Mouse (Mus musculus) frontal cortex, postnatal 14 days (tissue): ENCODE data around the gene Prdm1.

Source experiments
- DNase-seq, 2 experiments: peaks; one replicate each; pipeline ENCODE4 v3.0.0; 2022; ENCODE audit warnings: low spot score in 2 of 2

Gene Prdm1

DNA sequence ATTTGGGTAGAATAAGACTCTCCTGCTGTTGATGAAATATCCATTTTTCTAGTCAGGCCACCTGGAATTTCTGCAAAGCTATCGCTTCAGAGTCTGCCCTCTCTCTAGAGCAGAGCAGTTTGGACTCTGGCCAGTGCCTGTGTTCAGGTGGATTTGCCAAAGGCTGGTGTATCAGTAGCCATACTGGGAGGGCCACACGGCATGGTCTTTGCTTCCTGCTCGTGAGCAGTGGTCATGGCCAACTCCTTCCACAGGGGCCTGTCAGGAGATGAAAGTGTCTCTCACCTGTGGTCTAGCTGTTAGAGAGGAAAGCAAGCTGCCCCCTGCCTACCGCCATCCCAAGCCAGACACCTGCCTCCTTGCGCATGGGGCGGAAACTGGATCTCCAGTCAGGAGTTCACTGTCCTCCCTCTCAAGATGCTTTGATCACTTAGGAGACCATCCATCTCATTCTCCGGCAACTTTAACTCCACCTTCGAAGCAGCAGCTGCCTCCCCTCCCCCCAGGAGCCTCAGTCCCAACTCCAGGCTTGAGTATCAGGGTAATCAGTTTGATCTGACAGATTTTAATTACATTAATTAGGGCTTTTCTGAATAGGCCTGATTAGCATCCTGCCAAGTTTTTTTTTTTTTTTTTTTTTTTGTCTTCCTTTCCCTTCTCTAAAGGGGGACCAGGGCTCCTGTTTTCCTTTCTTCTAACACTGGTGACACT, 35.3 kb downstream of the Prdm1 start:
- no peak for DNase-seq

DNA sequence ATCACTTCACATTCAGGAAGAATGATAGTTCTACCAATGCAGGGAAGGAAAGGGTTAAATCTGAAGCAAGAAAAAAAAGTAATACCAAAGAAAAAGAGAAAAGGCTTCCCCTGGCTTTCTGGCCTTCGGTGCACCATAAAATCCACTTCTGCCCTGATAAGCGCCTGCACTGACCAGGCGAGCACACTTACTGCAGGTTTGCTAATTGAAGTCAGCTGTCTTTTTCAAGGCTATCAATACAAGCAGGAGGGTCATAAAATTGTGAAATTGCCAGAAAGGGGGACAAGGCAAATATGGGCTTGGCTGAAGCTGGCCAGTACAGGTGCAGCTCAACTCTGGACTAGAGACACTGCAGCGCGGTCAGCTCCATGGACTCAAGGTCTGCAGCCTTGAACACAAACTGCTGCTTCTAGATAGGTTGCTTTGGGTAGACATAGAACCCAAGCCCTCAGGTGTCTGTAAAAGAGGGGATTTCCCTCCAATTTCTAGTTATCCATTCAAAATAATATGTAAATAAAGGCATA, 37.3 kb downstream of the Prdm1 start:
- no peak for DNase-seq

DNA sequence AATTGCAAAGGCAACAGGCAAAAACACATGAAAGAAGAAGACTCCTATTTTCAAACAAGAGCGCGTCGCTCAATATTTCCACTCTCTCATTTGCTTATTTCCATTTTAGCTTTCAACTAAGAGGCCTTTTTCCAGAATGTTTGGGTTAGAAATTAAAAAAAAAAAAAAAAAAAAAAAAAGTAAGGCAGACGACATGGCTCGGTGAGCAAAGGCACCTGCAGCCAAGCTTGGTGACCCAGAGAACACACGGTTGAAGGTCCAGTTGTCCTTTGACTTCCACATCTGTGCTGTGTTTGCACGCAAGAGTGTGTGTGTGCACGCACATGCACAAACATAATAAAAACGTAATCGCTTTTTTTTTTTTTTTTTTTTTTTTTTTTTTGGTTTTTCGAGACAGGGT, 41.2 kb downstream of the Prdm1 start:
- no peak for DNase-seq

DNA sequence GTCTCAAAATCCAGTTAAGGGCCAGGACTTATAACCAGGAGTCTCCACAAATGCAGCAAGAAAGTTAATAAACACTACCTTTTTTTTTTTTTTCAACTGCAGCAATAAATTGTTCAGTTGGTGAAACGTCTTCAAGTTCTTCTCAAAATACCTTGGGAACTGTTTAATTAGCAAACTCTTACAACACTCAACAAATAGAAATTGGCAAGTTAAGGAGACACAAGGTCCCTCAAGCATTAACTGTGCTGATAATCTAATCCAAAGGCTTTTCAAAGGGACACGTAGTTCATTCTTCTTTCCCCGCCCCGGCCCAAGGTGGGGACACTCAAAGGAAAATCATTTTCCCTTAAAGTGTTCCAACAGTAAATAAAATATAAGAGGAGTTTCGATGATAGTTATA, 44.2 kb downstream of the Prdm1 start:
- DNase-seq, result no peak

DNA sequence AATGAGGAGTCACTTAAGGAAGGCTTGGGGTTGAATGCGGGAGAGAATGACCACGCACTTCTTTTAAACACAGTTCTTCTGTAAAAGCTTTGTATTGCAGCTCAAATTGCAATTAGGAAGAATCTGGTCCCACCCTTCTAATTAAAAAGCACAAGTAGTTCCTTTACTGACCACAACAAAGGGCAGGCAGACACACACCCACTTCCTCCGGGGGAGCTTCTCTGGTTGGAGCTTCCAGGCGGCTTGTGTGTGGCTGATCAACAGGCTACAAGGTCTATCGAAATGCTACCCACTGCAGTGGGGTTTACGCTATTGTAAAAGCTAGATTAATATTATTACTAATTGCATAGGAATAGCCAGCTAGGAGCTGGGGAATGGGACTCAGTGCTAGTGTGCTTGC, 45.2 kb downstream of the Prdm1 start:
- no peak for DNase-seq

DNA sequence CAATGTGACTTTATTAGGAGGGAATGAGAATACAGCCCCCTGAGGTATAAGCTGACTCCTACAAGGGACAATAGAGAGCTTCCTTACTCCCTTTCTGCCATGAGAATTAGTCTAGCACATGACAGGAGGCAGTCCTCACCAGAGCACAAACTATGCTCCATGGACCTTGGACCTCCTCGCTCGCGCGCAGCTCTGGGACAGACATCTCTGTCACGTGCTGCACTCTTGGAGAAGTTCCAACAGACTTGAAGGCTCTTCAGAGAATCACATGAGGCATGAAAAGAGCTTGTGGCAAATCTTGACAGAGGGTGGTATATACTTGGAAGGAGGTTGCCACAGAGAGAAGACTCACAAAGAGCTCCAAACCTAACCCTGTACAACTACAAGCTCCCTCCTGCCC, 46.9 kb downstream of the Prdm1 start:
- no peak for DNase-seq

DNA sequence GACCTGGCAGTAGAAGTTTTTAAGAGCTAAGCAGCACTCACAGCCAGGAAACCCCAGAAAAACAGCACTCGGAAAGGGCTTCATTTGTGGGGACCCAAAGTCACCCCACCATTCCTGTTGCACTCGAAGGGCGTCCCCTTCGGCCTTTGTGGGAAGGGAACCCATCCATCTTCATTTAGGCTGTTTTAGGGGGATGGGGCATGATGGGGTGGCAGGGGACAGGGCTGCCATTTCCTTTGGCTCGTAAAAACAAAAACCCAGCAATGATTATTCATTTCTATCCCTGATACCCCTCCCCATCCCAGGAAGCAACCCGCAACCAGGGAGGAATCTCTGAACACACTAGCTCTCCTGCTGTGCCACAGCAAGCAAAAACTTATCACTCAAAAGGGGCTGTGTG, 49.0 kb downstream of the Prdm1 start:
- DNase-seq, result no peak

DNA sequence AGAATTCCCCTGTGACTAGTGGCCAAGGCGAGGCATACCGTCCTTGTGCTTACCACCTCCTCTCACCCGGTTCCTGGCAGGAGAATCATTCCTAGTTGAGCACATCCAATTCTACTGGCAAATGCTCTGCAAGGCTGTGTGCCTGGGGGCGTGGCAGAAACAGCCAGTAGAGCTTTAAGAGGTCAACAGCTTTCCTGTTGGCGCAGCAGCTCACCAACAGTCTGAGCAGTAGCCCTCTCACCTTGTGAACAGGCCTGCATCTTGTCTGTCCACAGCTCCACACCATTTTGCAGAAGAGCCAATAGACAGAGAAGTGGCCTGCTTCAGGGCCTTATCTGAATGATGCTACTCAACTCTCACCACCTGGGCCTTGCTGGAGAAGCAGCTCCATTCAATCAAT, 50.2 kb downstream of the Prdm1 start:
- DNase-seq, result no peak

DNA sequence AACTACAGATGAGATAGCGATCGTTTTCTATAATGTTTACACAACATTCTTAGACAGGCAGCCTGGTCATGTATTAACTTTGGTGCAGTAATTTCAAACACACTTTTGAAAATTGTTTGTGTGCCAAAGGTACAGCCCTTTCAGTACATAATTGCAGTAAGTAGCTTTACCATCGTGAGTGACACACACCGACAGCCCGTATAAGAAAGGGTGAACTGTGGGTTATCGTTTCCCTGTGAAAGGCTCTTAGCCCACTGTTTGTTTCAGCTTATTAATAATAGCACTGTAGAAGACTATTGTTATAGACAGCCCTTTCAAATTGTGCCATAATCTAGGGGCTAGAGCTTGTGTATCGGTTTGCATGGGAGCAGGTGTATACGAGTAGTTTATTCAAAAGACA, 51.1 kb downstream of the Prdm1 start:
- DNase-seq, result no peak

DNA sequence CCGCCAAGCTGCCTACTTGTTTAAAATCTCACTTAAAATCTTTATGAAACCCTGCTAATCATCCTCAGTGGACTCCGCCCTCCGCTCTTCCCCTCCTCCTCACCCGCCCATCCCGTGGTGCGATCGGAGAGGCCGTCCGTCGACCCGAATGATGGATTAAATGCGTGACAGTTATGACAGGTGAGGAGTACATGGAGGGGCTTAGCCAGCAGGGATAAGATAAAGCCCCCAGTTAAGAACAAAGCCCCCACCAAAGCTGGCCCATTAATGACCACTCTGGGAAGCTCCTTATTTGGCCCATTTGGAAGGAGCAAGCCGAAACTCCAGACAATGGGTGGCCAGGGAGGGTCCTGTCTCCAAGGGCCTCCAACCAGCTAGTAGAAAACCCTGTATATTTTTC, 51.8 kb downstream of the Prdm1 start:
- no peak for DNase-seq

DNA sequence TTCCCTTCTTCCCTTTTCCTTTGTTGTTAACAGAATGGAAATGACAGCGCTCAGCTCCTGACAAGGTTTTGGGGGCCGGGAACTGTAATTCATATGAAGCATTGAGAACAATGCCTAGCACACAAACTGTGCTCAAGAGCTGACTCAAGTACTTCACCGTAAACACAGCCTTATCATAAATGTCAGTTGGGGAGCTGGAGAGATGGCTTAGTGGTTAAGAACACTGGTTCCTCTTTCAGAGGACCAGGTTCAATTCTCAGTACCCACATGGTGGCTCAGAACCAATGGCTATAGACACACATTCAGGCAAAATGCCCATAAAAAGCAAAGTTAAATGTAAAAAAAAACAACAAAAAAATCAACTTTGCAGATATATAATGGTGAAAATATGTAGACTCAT, 52.9 kb downstream of the Prdm1 start:
- DNase-seq, result no peak

DNA sequence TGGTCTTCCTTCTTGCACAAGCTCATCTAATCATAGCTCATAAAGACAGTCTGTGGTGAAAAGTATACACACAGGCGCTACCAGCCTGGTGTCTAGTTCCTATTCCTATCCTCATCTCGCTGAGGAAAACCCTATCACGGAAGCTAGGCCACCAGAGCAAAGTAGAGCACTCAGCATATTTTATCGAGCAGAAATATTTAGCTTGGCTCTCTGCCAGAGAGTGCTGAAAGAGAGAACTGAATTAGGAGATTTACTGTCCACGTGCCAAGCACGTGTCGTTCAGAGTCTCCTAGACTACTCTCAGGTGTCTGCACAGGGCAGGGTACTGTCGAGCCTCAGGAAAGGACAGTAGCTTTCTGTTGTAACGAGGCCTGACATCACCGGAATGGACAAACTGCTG, 54.0 kb downstream of the Prdm1 start:
- DNase-seq, result no peak

DNA sequence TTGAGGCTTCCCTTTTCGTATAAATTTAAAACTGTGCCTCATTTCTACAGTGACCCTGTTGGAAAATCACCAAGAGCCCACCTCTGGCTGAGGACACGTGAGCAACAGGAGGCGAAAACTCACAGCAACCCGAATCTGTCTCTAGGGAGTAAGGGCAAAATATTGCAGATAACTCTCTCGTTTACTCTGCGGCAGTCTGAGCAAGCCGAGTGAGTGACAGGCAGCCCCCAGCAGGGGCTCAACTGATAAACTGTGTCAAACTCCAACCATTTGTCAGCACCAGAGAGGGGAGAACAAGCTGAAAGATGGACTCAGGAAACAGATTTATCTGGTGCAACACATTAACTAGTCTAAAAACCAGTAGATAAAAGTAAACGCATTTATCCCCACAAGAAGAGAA, 62.7 kb downstream of the Prdm1 start:
- DNase-seq, result no peak

DNA sequence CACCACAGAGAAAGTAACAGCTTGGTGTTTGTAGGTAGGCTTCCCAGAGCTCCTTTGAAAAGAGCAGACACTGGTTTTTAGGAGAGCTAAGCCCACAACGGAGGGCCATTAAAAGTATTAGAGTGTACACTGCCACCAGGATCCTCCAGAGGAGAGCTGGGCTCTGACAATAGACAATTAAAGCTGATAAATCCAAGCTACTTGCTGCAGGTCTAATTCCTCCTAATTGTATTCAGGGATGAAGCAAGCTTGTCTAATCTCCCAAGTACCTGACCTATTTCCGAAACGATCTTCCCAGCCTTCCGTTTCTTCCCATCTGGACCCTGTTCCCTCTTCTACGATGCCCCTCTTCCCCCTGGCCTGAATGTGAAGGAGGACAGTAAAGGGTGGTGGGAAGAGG, 63.7 kb downstream of the Prdm1 start:
- DNase-seq, result no peak

DNA sequence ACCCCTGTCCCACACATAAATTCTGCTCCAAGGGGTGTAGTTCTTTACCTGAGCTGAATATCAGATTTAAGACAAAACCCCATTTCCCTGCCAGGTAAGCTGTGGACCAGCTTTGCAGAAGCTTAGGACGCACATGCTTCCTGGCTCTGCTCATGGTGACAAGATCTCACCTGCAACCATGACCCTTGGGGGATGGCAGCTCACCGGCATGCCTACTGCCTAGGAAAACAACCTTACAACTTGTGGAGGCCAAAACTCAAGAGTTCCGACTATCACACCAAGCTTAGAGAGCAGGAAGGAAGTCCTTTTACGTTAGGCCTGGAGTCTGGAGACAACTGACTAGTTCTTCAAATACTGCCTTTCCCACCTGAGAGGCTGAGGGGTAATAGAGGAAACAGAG, 64.4 kb downstream of the Prdm1 start:
- DNase-seq, result no peak

DNA sequence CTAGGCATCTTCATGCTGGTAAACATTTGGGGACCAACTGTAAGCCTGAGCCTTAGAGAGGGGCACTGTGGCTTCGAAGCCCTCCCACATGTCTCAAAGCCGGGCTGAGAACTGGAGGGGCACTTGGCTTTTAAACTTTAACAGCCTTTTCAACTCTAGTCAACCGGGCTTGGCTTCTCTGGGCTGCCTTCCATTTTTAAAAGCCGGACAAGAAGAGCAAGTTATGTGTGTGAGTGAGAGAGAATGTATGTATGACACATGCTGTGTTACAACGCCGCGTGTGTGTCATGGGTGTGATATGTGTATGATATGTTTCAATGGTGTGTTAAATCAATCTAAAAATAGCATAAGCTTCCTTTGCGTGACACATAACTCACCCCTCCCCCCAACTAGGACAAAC, 66.0 kb downstream of the Prdm1 start:
- DNase-seq, result no peak

DNA sequence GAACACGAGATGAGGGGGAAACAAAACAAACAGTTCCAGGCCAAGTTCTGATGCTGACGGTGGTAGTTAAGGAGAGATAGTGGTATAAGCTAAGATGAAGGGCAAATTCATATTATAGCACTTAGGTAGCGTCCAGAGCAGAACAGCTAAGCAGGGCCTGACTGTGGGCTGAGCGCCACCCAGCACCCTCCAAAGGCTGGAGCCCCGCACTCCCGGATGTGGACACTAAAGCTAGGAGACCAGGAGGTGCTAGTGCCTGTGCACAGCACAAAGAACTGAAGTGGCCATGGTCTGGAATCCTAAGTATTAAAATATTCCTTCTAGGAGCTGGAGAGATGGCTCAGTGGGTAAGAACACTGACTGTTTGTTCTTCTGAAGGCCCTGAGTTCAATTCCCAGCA, 67.2 kb downstream of the Prdm1 start:
- DNase-seq, result no peak

DNA sequence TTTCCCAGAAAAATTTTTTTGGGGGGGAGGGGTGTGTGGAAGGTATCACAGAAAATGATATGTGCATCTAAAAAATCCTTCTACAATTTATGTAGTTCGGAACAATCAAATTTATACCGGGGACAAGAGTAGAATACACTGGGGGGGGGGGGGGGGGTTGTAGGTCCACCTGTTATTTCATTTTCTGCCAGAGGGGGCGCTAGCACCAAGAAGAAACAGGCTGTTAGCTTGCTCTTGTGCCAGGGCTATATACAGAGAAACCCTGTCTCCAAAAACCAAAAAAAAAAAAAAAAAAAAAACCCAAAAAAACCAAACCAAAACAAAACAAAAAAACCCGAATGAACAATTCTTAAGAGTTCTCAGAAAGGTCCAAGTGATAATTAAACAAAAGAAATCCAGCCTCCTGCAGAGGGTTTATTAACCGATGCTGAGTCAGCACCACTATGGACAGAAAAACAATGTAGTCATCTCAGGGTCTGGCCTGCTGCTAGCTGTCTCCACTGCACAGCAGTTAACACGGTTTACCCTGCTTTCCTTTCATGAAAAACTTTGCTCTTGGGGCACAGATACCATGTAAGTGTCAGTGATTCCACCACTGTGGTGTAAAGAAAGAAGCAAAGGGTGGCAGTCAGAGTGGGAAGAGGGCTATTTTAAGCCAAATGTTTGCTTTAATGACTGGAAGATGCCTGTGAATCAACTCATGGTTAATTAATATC, 68.0 kb downstream of the Prdm1 start:
- no peak for DNase-seq

DNA sequence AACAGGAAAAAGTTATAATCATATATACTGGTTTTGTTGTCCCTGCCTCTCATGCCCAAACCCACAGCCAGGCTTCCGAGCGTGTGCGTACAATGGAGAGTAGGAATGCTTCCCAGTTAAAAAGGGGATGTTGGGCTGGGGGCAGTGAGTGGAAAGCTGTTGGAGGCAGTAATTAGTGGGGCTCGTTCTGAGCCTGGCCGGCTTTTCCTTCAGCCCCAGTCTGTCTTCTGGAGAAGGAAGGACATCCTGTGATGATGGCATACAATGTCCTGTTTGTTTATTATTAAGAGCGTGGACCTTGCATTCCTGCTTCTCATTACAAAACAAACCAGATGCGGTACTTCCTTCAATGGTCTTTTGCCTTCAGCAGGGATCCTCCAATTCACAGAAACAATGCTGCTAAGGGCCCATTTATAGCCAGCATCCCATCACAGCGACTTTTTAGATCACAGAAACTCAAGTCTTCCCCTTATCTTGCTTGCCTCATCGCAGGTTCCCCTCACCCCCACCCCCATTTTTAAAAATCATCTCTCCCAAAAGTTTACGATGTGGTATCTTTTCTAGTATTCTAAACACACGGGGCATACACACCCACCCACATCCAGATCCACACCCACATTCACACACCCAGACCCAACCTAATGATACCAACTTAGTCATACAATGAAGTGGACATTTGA, 68.8 kb downstream of the Prdm1 start:
- DNase-seq, result no peak

DNA sequence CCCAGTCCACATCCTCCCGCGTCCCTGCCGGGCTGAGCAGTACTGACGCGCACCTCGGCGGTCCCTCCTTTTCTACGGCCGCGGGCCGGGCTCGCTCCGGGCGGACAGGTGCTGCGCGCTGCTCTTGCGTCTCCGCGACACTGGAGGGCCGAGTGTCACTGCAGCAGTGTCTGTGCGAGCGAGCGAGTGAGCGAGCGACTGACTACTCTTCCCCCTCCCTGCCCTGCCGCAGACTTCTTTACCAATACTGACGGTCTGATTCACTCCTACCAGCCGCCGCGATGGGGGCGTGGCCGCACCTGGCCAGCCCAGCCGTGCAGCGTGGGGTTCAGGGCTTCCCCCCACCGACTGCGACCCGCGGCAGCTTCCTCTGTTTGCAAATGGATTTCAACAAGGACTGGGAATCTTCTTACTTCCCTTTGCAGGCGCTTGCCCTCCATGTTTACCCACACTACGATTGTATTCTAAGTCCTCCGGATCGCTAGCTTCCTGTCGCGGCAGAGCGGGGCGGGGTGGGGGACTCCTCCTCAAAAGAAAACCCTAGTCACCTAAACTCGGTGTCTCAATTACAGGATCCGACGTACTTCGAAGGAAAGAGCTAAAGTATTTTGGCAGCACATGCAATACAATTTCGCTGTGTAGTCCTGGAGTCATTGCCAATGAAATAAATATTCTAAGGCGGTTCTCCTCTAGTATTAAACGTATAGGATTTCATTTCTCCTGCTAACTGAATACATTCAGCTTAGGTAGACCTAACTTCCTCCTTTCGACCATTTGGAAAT, 69.6 kb downstream of the Prdm1 start:
- peak; percentile 21 to 36 for DNase-seq

DNA sequence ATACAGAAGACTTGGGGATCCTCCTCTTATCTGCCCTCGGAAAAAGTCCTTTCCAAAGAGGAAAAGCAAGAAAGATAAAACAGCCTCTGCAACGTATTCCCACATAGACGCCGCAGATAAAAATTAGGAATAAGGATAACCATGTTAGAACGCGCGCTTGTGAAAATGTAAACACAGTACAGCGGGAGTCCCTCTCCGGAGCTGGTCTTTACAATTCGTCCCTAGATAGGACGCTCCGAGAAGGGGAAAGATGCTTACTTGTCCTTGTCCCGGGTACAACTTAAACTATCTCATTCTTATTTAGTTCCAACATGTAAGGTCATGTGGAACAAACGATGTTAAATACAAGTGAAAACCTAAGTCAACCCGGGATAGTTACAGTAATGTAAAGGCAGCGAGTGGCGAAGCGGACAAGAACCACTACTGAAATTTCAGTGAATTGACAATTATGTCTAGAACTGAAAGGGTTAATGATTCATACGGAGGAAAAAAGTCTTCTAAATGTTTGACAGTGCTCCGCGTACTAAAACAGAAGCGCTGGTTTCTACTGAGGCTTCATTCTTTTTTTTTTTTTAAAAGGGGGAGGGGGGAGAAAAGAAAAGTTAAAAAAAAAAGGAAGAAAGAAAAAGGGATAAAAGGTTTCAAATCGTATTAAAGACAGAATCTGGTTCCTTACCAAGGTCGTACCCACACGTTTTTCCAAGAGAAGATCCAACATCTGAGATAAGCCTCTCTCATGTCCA, 70.3 kb downstream of the Prdm1 start:
- DNase-seq, result no peak
